Mouse (Mus musculus): ENCODE measurements at regions not wholly inside any gene's neighbourhood (a gene's known extent, or its start where the extent isn't known, plus 50 kb on each side); places are given as distances from the start of the nearest gene placed in this dataset.

GRCm38 (mm10) chr14:79854216-79854615 is 83.1 kb upstream of the Pcdh8 start:
- CTCF ChIA-PET = no interaction called here

GRCm38 (mm10) chr14:79852683-79853082 is 81.6 kb upstream of the Pcdh8 start:
- CTCF ChIA-PET = no interaction called here

GRCm38 (mm10) chr14:79851795-79852194 is 80.7 kb upstream of the Pcdh8 start:
- CTCF ChIA-PET = no interaction called here

- CTCF ChIA-PET = no interaction called here
These were observed 80.1 kb upstream of the Pcdh8 start for GRCm38 (mm10) chr14:79851231-79851630.

- CTCF ChIA-PET = no interaction called here
These were observed 78.7 kb upstream of the Pcdh8 start for GRCm38 (mm10) chr14:79849617-79850435.

- CTCF ChIA-PET = no interaction called here
These were observed 77.0 kb upstream of the Pcdh8 start for GRCm38 (mm10) chr14:79848116-79848515.

GRCm38 (mm10) chr14:79844306-79844705 is 73.2 kb upstream of the Pcdh8 start:
- CTCF ChIA-PET = no interaction called here

- CTCF ChIA-PET = no interaction called here
These were observed 72.0 kb upstream of the Pcdh8 start for GRCm38 (mm10) chr14:79843135-79843550.

- CTCF ChIA-PET = no interaction called here
These were observed 71.6 kb upstream of the Pcdh8 start for GRCm38 (mm10) chr14:79842734-79843133.

- CTCF ChIA-PET = no interaction called here
These were observed 66.0 kb upstream of the Pcdh8 start for GRCm38 (mm10) chr14:79837101-79837500.

- CTCF ChIA-PET = interaction anchor here (0.6 kb wide), 1 partner anchor 1446 kb away, joined by 3 read pairs; no protein-coding TSS in a partner anchor
These were observed 65.1 kb upstream of the Pcdh8 start for GRCm38 (mm10) chr14:79836186-79836585.

GRCm38 (mm10) chr14:79824670-79825446 is 53.7 kb upstream of the Pcdh8 start:
- CTCF ChIA-PET = no interaction called here

GRCm38 (mm10) chr14:79822453-79823117 is 51.5 kb upstream of the Pcdh8 start:
- CTCF ChIA-PET = no interaction called here

GRCm38 (mm10) chr14:79822011-79822435 is 50.9 kb upstream of the Pcdh8 start:
- CTCF ChIA-PET = no interaction called here

GRCm38 (mm10) chr14:79821352-79822010 is 50.4 kb upstream of the Pcdh8 start:
- CTCF ChIA-PET = no interaction called here
